Mouse (Mus musculus) liver, adult 2 months (tissue): ENCODE results near the gene Igf1r.

Experiments
- CTCF ChIP-seq: fragments of 200-500 bp; IDR thresholded peaks from 2 replicates; pipeline ENCODE4 v1.5.1; 2011; ENCODE audit warnings: low read depth, low read length, control low read depth
- POLR2A ChIP-seq: fragments of 200-500 bp; IDR thresholded peaks from 2 replicates; pipeline ENCODE4 v1.6.1; 2011; ENCODE audit warnings: low read length, control low read depth; ENCODE audit not compliant: insufficient read depth; ENCODE audit errors: extremely low read depth

- TF ChIP-seq CTCF (no peak), POLR2A (no peak)
Observed at GRCm38 (mm10) chr7:68205776-68206427, 253.3 kb downstream of the Igf1r start.
